25 mouse cellular contexts compared by ENCODE assay signal in the genomic region with DNA sequence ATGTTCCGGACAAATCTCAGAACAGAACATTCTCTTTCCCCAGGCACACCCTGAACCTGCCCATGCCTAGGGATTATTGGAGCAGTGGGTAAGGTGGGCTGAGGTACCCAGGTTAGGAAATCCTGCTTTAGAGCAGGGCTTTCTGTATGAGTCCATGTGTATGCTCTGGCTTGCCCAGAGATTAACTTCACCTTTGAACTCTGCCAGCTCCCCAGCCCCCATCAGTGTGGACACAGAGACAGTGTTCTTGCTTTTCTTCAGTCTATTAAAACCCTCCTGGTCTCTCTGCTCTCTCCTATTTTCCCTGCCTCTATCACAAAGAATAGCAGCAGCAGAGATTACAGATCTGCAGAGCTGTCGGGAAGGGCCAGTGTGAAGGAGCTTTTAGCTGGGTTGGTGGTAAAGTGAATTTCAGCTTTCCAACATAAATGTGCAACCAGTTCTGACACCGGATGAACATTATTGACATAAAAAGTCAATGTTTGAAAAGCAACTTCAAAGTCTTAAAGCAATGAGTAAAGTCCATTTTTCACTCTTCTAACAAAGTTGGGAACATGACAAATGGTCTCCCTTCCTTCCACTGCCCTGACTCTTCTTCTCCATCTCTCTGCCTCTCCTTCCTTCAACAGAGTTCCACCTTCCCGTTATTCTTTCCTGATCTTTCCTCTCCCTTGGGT. TPM values are rescaled to one million over a fixed set of nuclear protein-coding genes. Genes with fewer than 3 reads are reported as not detected.
DNase-seq lines count a peak whose midpoint lies in the region; ATAC-seq and TF ChIP-seq lines count a peak whose summit lies in the region.
"Had no signal": no experiment of that assay in that cellular context is flagged by ENCODE, and none has a peak within 500 bp of the region (broad histone marks: within the 10 kb centered on the region; RNA-seq: fewer than 3 reads in every experiment).

No protein-coding gene starts in this region.

- no peaks in the 10 kb centered on the region for H3K36me3 ChIP-seq in kidney, embryonic 16.5 days (ENCODE audit: insufficient read depth, low read length)
- no peaks in the 10 kb centered on the region for H3K36me3 ChIP-seq in liver, embryonic 13.5 days
- no peaks in the 10 kb centered on the region for H3K36me3 ChIP-seq in liver, postnatal 0 days (replicated peaks; ENCODE audit: insufficient read depth, low read length)
- H3K36me3 ChIP-seq: embryonic facial prominence, embryonic 13.5 days; heart, embryonic 15.5 days had no signal

- intact Hi-C loops in left cerebral cortex, postnatal 14 days (cut with DNase I): no loop called here

- peak; percentile 19 for DNase-seq in kidney, adult 9 months
- DNase-seq in liver, embryonic 13.5 days: no peak
- peak; percentile 54 for DNase-seq in liver, postnatal 0 days
- no peak for DNase-seq in left cerebral cortex, postnatal 14 days (ENCODE audit: low spot score in 2 of 2)
- no peak for DNase-seq in spleen, adult 18-20 months
- DNase-seq: adrenal gland, postnatal 14 days; cerebellum, adult 18-20 months; cerebellum, adult 9-11 months; cerebellum, postnatal 36 days; forebrain, postnatal 0 days; gastrocnemius, adult 2 months; gastrocnemius, postnatal 36 days; heart, adult 2 months; heart, postnatal 14 days had no signal

- H3K27me3 ChIP-seq in kidney, embryonic 16.5 days (ENCODE audit: insufficient read depth, low read length): no peaks in the 10 kb centered on the region
- H3K27me3 ChIP-seq in liver, embryonic 13.5 days: no peaks in the 10 kb centered on the region
- H3K27me3 ChIP-seq in liver, postnatal 0 days (ENCODE audit: insufficient read depth, low read length): no peaks in the 10 kb centered on the region
- H3K27me3 ChIP-seq: embryonic facial prominence, embryonic 13.5 days; forebrain, embryonic 13.5 days; heart, embryonic 15.5 days; hindbrain, embryonic 13.5 days; Patski had no signal

- H3K4me1 ChIP-seq in kidney, embryonic 16.5 days (ENCODE audit: insufficient read depth, low read length): no peaks in the 10 kb centered on the region
- peaks cover 4% of the 10 kb centered on the region; the same call in 1 of the 2 replicates for H3K4me1 ChIP-seq in liver, embryonic 13.5 days (replicated peaks)
- H3K4me1 ChIP-seq in liver, postnatal 0 days (ENCODE audit: insufficient read depth): peaks cover 12% of the 10 kb centered on the region; the same call in 1 of the 2 replicates
- H3K4me1 ChIP-seq: embryonic facial prominence, embryonic 13.5 days; forebrain, embryonic 13.5 days; heart, embryonic 15.5 days; hindbrain, embryonic 13.5 days had no signal

- no peak for ATAC-seq in kidney, embryonic 16.5 days (ENCODE audit: low FRiP score, low TSS enrichment)
- peak; percentile 63; the same call in 1 of the 2 replicates for ATAC-seq in liver, embryonic 13.5 days (ENCODE audit: low read depth)
- peak; percentile 95 for ATAC-seq in liver, postnatal 0 days
- ATAC-seq: activated CD4-positive, CD25-positive, alpha-beta regulatory T cell, adult 4 months; forebrain, embryonic 13.5 days; forebrain, postnatal 0 days; Patski had no signal

- no peak overlapping the region for H3K4me3 ChIP-seq in kidney, embryonic 16.5 days (ENCODE audit: low read length)
- no peak overlapping the region for H3K4me3 ChIP-seq in liver, embryonic 13.5 days (replicated peaks)
- H3K4me3 ChIP-seq in liver, postnatal 0 days (ENCODE audit: low read depth, low read length): no peak overlapping the region
- H3K4me3 ChIP-seq: embryonic facial prominence, embryonic 13.5 days; forebrain, embryonic 13.5 days; gastrocnemius, adult 2 months; heart, adult 2 months; heart, embryonic 15.5 days; hindbrain, embryonic 13.5 days had no signal

- no peak for TF ChIP-seq CTCF in liver, postnatal 0 days (IDR thresholded peaks at IDR 0.05; ENCODE audit: low read depth)

- H3K27ac ChIP-seq in kidney, embryonic 16.5 days (ENCODE audit: low read length): no peak overlapping the region
- peak overlapping the region; percentile 72 for H3K27ac ChIP-seq in liver, embryonic 13.5 days
- peak overlapping the region; percentile 87 for H3K27ac ChIP-seq in liver, postnatal 0 days (ENCODE audit: low read depth)
- H3K27ac ChIP-seq: embryonic facial prominence, embryonic 13.5 days; forebrain, embryonic 13.5 days; gastrocnemius, adult 2 months; heart, adult 2 months; heart, embryonic 15.5 days; hindbrain, embryonic 13.5 days had no signal

- H3K4me2 ChIP-seq in kidney, embryonic 16.5 days (replicated peaks; ENCODE audit: low read depth, low read length): no peak overlapping the region
- H3K4me2 ChIP-seq in liver, embryonic 13.5 days: no peak overlapping the region
- H3K4me2 ChIP-seq in liver, postnatal 0 days (ENCODE audit: low read depth, low read length): peak overlapping the region; percentile 6; the same call in 1 of the 2 replicates
- H3K4me2 ChIP-seq: embryonic facial prominence, embryonic 13.5 days; forebrain, embryonic 13.5 days; heart, embryonic 11.5 days; heart, embryonic 15.5 days; hindbrain, embryonic 13.5 days had no signal

- WGBS in kidney, embryonic 16.5 days: 85% methylated on average over 4 of the region's 4 CpGs
- 59% methylated on average over 4 of the region's 4 CpGs for WGBS in liver, embryonic 13.5 days (ENCODE audit: insufficient replicate concordance)
- 56% methylated on average over 4 of the region's 4 CpGs for WGBS in liver, postnatal 0 days (ENCODE audit: insufficient replicate concordance)

- no peaks in the 10 kb centered on the region for H3K9me3 ChIP-seq in kidney, embryonic 16.5 days (ENCODE audit: low read length)
- no peaks in the 10 kb centered on the region for H3K9me3 ChIP-seq in liver, embryonic 13.5 days (replicated peaks)
- no peaks in the 10 kb centered on the region for H3K9me3 ChIP-seq in liver, postnatal 0 days (ENCODE audit: low read length)
- H3K9me3 ChIP-seq: embryonic facial prominence, embryonic 13.5 days; forebrain, embryonic 13.5 days; heart, embryonic 15.5 days; hindbrain, embryonic 13.5 days had no signal

- TF ChIP-seq EP300 in liver, postnatal 0 days (IDR thresholded peaks at IDR 0.05; ENCODE audit: low read depth): peak; percentile 5; the same call in 1 of the 2 replicates

- H3K9ac ChIP-seq in kidney, embryonic 16.5 days (replicated peaks; ENCODE audit: low read length): no peak overlapping the region
- H3K9ac ChIP-seq in liver, embryonic 13.5 days: no peak overlapping the region
- H3K9ac ChIP-seq in liver, postnatal 0 days (replicated peaks): no peak overlapping the region
- H3K9ac ChIP-seq: embryonic facial prominence, embryonic 13.5 days; forebrain, embryonic 13.5 days; forebrain, postnatal 0 days; heart, embryonic 15.5 days; hindbrain, embryonic 13.5 days had no signal

RNA-seq across cellular contexts. Expression of a gene that starts 34.9 kb away (rescaled TPM):
- 0.05 TPM in 1 of 2 replicates, not detected in the other for polyA plus RNA-seq in kidney, embryonic 16.5 days (2015; fragmentation: Nextera tagmentation; extraction: Ambion mirVana)
- polyA plus RNA-seq in liver, embryonic 13.5 days (2015; fragmentation: Nextera tagmentation; extraction: Ambion mirVana): not detected in 2 replicates
- polyA plus RNA-seq in liver, postnatal 0 days (2015; fragmentation: Nextera tagmentation; extraction: Ambion mirVana): not detected in 2 replicates
- total RNA-seq in left cerebral cortex, postnatal 14 days (2021): under 1 TPM; 0.11 to 0.24 TPM
- total RNA-seq: adrenal gland, adult 18-20 months; adrenal gland, postnatal 14 days; CH12.LX; gastrocnemius, adult 2 months; gastrocnemius, postnatal 36 days; heart, adult 2 months; heart, postnatal 14 days; hematopoietic stem cell, adult 5-6 weeks had no signal
- polyA plus RNA-seq: activated CD4-positive, CD25-positive, alpha-beta regulatory T cell, adult 4 months; forebrain, embryonic 13.5 days; heart, adult 2 months; heart, embryonic 11.5 days; heart, embryonic 15.5 days; Patski had no signal

RNA-seq across cellular contexts. Expression of a gene that starts 56.3 kb away (rescaled TPM):
- 6.7 and 8.4 TPM in 2 replicates for polyA plus RNA-seq in kidney, embryonic 16.5 days (2015; fragmentation: Nextera tagmentation; extraction: Ambion mirVana)
- polyA plus RNA-seq in liver, embryonic 13.5 days (2015; fragmentation: Nextera tagmentation; extraction: Ambion mirVana): 6.5 and 6.7 TPM in 2 replicates
- 24.0 and 28.3 TPM in 2 replicates for polyA plus RNA-seq in liver, postnatal 0 days (2015; fragmentation: Nextera tagmentation; extraction: Ambion mirVana)
- 1 to 10 TPM in 1 of 2 experiments, under 1 TPM in 1; 0.62 to 1.4 TPM for total RNA-seq in left cerebral cortex, postnatal 14 days (2021)

RNA-seq across cellular contexts. Expression of a gene that starts 56.8 kb away (rescaled TPM):
- 7.6 and 8.0 TPM in 2 replicates for polyA plus RNA-seq in kidney, embryonic 16.5 days (2015; fragmentation: Nextera tagmentation; extraction: Ambion mirVana)
- 14.3 and 17.8 TPM in 2 replicates for polyA plus RNA-seq in liver, embryonic 13.5 days (2015; fragmentation: Nextera tagmentation; extraction: Ambion mirVana)
- polyA plus RNA-seq in liver, postnatal 0 days (2015; fragmentation: Nextera tagmentation; extraction: Ambion mirVana): 31.7 and 38.3 TPM in 2 replicates
- total RNA-seq in left cerebral cortex, postnatal 14 days (2021): 10 to 100 TPM; 14.5 to 17.3 TPM
- total RNA-seq: hematopoietic stem cell, adult 5-6 weeks had no signal
- polyA plus RNA-seq: activated CD4-positive, CD25-positive, alpha-beta regulatory T cell, adult 4 months had no signal

Comparison
In these comparisons a context has a peak if more than half of its experiments do, and no peak if none do; other contexts are left out.
1. DNase-seq: peak in kidney, adult 9 months (single experiment) and liver, postnatal 0 days (single experiment); none in liver, embryonic 13.5 days (single experiment), left cerebral cortex, postnatal 14 days (0 of 2) and spleen, adult 18-20 months (0 of 2).